ENCODE assay signal across 8 mouse cellular contexts in genomic region chr13:102678482-102678881, GRCm38 (mm10). TPM values are rescaled to one million over a fixed set of nuclear protein-coding genes. Genes with fewer than 3 reads are reported as not detected.
DNase-seq lines count a peak whose midpoint lies in the region; ATAC-seq lines count a peak whose summit lies in the region.

No protein-coding gene starts in this region.

- peak; percentile 51 for DNase-seq in Muller cell, postnatal 12 days (ENCODE audit: inconsistent ontology term)
- DNase-seq in c-Kit-positive CD71-positive TER-119-positive erythroid progenitor cells, embryonic 14.5 days (ENCODE audit: low spot score), result peak; percentile 74
- DNase-seq in hindbrain, embryonic 11.5 days (ENCODE audit: low spot score), result peak; percentile 86
- peak; percentile 78 to 87 for DNase-seq in layer of hippocampus, postnatal 14 days (ENCODE audit: low spot score in 2 of 2)
- peak; percentile 93 for DNase-seq in lung, postnatal 36 days
- peak; percentile 76 for DNase-seq in right cerebral cortex, adult 18-20 months
- DNase-seq in urinary bladder, postnatal 36 days (ENCODE audit: low spot score in 2 of 2), result peak; percentile 57 to 68

- no peaks in the 10 kb centered on the region for H3K36me3 ChIP-seq in forebrain, embryonic 12.5 days (replicated peaks)
- H3K36me3 ChIP-seq in hindbrain, embryonic 11.5 days (ENCODE audit: control insufficient read depth, insufficient read depth, low read length), result no peaks in the 10 kb centered on the region

- H3K9me3 ChIP-seq in forebrain, embryonic 12.5 days, result no peaks in the 10 kb centered on the region
- H3K9me3 ChIP-seq in hindbrain, embryonic 11.5 days (ENCODE audit: control insufficient read depth, low read length), result no peaks in the 10 kb centered on the region

- no peak overlapping the region for H3K4me3 ChIP-seq in forebrain, embryonic 12.5 days (replicated peaks)
- no peak overlapping the region for H3K4me3 ChIP-seq in hindbrain, embryonic 11.5 days (ENCODE audit: low read depth, low read length)

- no peak overlapping the region for H3K9ac ChIP-seq in forebrain, embryonic 12.5 days
- H3K9ac ChIP-seq in hindbrain, embryonic 11.5 days (ENCODE audit: low read depth, low read length), result no peak overlapping the region

- no peak overlapping the region for H3K27ac ChIP-seq in forebrain, embryonic 12.5 days
- H3K27ac ChIP-seq in hindbrain, embryonic 11.5 days (ENCODE audit: low read depth, low read length), result no peak overlapping the region

- no peaks in the 10 kb centered on the region for H3K27me3 ChIP-seq in forebrain, embryonic 12.5 days
- no peaks in the 10 kb centered on the region for H3K27me3 ChIP-seq in hindbrain, embryonic 11.5 days (ENCODE audit: control insufficient read depth, insufficient read depth, low read length)

- no peak overlapping the region for H3K4me2 ChIP-seq in forebrain, embryonic 12.5 days
- H3K4me2 ChIP-seq in hindbrain, embryonic 11.5 days (replicated peaks; ENCODE audit: low read depth, low read length), result no peak overlapping the region

- ATAC-seq in forebrain, embryonic 12.5 days (ENCODE audit: low FRiP score), result peak; percentile 85
- ATAC-seq in hindbrain, embryonic 11.5 days (ENCODE audit: low FRiP score), result peak; percentile 60

- H3K4me1 ChIP-seq in forebrain, embryonic 12.5 days, result no peaks in the 10 kb centered on the region
- no peaks in the 10 kb centered on the region for H3K4me1 ChIP-seq in hindbrain, embryonic 11.5 days (replicated peaks; ENCODE audit: control insufficient read depth, insufficient read depth, low read length)

- 7% methylated on average over 2 of the region's 2 CpGs for WGBS in forebrain, embryonic 12.5 days
- 9% methylated on average over 2 of the region's 2 CpGs for WGBS in hindbrain, embryonic 11.5 days

RNA-seq across cellular contexts. Expression of gene Cd180, which starts 14.9 kb away (rescaled TPM):
- polyA plus RNA-seq in forebrain, embryonic 12.5 days (2016; fragmentation: Nextera tagmentation; extraction: Ambion mirVana), result 0.50 and 0.55 TPM in 2 replicates
- 0.78 and 1.2 TPM in 2 replicates for polyA plus RNA-seq in hindbrain, embryonic 11.5 days (2014; fragmentation: Nextera tagmentation; extraction: Ambion mirVana)
- total RNA-seq in layer of hippocampus, postnatal 14 days (2021), result 1 to 10 TPM; 2.9 to 3.7 TPM
